Mouse (Mus musculus): ENCODE results near the gene Micu1. TPM values are rescaled to one million over a fixed set of nuclear protein-coding genes. Genes with fewer than 3 reads are reported as not detected.

Gene Micu1
- polyA plus RNA-seq, 1 experiment from 2014 or later: 72.3 TPM

GRCm38 (mm10) chr10:59819146-59819545 is 116.9 kb downstream of the Micu1 start:
- H3K27ac ChIP-seq: no peak overlapping the region
- 0 out of 2 replicates have a peak, but pooled peaks cover 4% of the 10 kb centered on the region for H3K4me1 ChIP-seq
- no peaks in the 10 kb centered on the region for H3K36me3 ChIP-seq (replicated peaks)
- H3K4me3 ChIP-seq (replicated peaks): no peak overlapping the region
- H3K9ac ChIP-seq: no peak overlapping the region
- 85% methylated on average over 9 of the region's 9 CpGs for WGBS
- no peaks in the 10 kb centered on the region for H3K9me3 ChIP-seq
- no peaks in the 10 kb centered on the region for H3K27me3 ChIP-seq
- H3K4me2 ChIP-seq: no peak overlapping the region
- no peak for ATAC-seq (ENCODE audit: low FRiP score)

GRCm38 (mm10) chr10:59820886-59821285 is 118.6 kb downstream of the Micu1 start:
- no peak overlapping the region for H3K9ac ChIP-seq
- ATAC-seq (ENCODE audit: low FRiP score): no peak
- 0 out of 2 replicates have a peak, but pooled peaks cover 4% of the 10 kb centered on the region for H3K4me1 ChIP-seq
- no peak overlapping the region for H3K4me2 ChIP-seq
- WGBS: 92% methylated on average over 5 of the region's 5 CpGs
- no peaks in the 10 kb centered on the region for H3K9me3 ChIP-seq
- no peak overlapping the region for H3K4me3 ChIP-seq (replicated peaks)
- H3K36me3 ChIP-seq (replicated peaks): no peaks in the 10 kb centered on the region
- H3K27me3 ChIP-seq: no peaks in the 10 kb centered on the region
- H3K27ac ChIP-seq: no peak overlapping the region

- Histone ChIP-seq H3K27ac (no peak overlapping the region), H3K27me3 (no peaks in the 10 kb centered on the region), H3K9me3 (no peaks in the 10 kb centered on the region), H3K36me3 (replicated peaks) (no peaks in the 10 kb centered on the region), H3K4me1 (0 out of 2 replicates have a peak, but pooled peaks cover 4% of the 10 kb centered on the region), H3K9ac (no peak overlapping the region), H3K4me3 (replicated peaks) (no peak overlapping the region), H3K4me2 (no peak overlapping the region)
- WGBS: 81% methylated on average over 7 of the region's 7 CpGs
- no peak for ATAC-seq (ENCODE audit: low FRiP score)
Measured at GRCm38 (mm10) chr10:59821334-59822066, 119.2 kb downstream of the Micu1 start.

- WGBS: 92% methylated on average over 10 of the region's 10 CpGs
Measured at GRCm38 (mm10) chr10:59822857-59823256, 120.6 kb downstream of the Micu1 start.

GRCm38 (mm10) chr10:59825137-59825812 is 123.0 kb downstream of the Micu1 start:
- no peak overlapping the region for H3K4me2 ChIP-seq
- peaks cover 31% of the 10 kb centered on the region for H3K36me3 ChIP-seq (replicated peaks)
- H3K9ac ChIP-seq: no peak overlapping the region
- H3K27ac ChIP-seq: no peak overlapping the region
- H3K4me3 ChIP-seq (replicated peaks): no peak overlapping the region
- 0 out of 2 replicates have a peak, but pooled peaks cover 4% of the 10 kb centered on the region for H3K4me1 ChIP-seq
- 90% methylated on average over 16 of the region's 16 CpGs for WGBS
- no peaks in the 10 kb centered on the region for H3K27me3 ChIP-seq
- H3K9me3 ChIP-seq: no peaks in the 10 kb centered on the region
- ATAC-seq (ENCODE audit: low FRiP score): no peak

More at GRCm38 (mm10) chr10:59822857-59823256, 120.6 kb downstream of the Micu1 start:
- no peak overlapping the region for H3K9ac ChIP-seq
- peaks cover 10% of the 10 kb centered on the region for H3K36me3 ChIP-seq (replicated peaks)
- ATAC-seq (ENCODE audit: low FRiP score): no peak
- no peak overlapping the region for H3K4me3 ChIP-seq (replicated peaks)
- no peaks in the 10 kb centered on the region for H3K27me3 ChIP-seq
- H3K4me1 ChIP-seq: 0 out of 2 replicates have a peak, but pooled peaks cover 4% of the 10 kb centered on the region
- H3K27ac ChIP-seq: no peak overlapping the region
- no peaks in the 10 kb centered on the region for H3K9me3 ChIP-seq
- H3K4me2 ChIP-seq: no peak overlapping the region

DNA sequence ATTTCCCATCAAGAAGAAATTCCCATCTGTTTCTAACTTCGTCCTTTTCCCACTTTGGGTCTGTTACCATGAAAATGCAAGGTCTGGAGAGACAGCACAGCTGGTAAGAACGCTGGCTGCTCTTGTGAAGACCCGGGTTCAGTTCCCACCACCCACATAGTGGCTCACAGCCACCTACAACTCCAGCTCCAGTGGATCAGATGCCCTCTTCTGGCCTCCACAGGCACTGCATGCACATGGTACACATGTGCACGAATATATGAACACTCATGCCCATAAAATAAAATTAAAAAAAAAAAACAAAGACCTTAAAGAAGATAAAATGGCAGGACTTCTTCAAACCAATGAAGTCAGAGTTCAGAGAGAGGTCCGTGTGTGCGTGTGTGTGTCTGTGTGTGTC is 127.6 kb downstream of the Micu1 start:
- Histone ChIP-seq H3K9me3 (no peaks in the 10 kb centered on the region), H3K4me2 (no peak overlapping the region), H3K4me3 (replicated peaks) (no peak overlapping the region), H3K4me1 (no peaks in the 10 kb centered on the region), H3K36me3 (replicated peaks) (peaks cover 38% of the 10 kb centered on the region), H3K27ac (no peak overlapping the region), H3K9ac (no peak overlapping the region), H3K27me3 (no peaks in the 10 kb centered on the region)
- WGBS: 95% methylated on average over 6 of the region's 6 CpGs
- no peak for ATAC-seq (ENCODE audit: low FRiP score)

DNA sequence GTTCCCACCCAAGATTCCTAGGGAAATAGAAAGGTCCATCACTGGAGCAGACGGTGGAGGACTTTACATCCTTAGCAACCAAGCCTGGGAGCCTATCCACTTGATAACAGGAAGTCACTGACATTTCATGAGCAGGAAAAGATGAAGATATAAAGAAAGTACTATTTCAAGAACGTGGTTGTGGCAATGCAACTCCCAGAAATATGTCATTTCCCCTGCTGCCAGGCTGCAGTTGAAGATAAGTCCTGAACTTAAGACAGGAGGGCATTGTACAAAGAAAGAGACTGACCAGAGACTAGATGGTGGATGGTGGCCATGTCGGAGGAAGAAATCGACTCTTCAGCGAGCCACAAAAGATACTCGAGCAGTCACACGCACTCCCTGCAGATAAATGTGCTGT is 129.7 kb downstream of the Micu1 start:
- peaks cover 37% of the 10 kb centered on the region for H3K36me3 ChIP-seq (replicated peaks)
- H3K9me3 ChIP-seq: no peaks in the 10 kb centered on the region
- ATAC-seq (ENCODE audit: low FRiP score): no peak
- no peak overlapping the region for H3K27ac ChIP-seq
- no peaks in the 10 kb centered on the region for H3K4me1 ChIP-seq
- H3K9ac ChIP-seq: no peak overlapping the region
- WGBS: 95% methylated on average over 7 of the region's 7 CpGs
- no peak overlapping the region for H3K4me3 ChIP-seq (replicated peaks)
- H3K27me3 ChIP-seq: no peaks in the 10 kb centered on the region
- no peak overlapping the region for H3K4me2 ChIP-seq

DNA sequence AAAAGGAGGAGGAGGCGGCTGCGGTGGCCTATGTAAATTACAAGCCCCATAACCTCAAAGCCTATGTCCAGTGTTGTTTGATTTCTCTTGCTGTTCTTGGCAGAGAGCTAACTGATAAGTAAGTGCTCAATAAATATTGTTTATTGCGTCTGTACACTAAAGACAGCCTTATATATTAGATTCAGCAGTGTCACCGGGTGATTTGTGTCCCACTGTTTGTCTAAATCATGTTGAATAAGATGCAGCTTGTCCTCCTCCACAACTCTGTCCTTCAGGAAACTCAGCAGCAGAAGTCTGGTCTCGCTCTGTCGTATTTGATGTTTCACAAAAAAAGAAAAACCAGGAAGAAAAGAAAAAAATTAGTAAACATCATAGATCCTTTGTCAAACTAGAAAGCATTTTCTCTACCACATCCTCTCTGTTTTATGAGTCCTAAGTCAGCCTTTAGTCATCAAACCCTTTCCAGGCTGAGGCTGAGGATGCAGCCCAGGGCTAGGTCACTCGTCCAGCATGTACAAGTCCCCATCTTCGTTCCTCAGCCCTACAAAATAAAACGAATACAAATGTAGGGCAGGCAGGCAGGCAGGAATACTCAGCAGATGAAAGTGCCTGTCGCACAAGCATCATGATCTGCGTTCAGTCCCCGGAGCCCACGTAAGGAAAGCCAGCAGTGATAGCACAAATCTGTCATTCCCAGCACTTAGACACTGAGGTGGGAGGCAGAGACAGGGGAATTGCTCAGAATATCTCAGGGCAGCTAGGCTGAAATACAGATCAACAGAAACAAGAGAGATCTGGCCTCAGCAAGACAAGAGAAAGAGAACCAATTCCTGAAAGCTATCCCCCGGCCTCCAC is 133.3 kb downstream of the Micu1 start:
- Histone ChIP-seq H3K4me2 (no peak overlapping the region), H3K9ac (no peak overlapping the region), H3K27ac (no peak overlapping the region), H3K4me3 (replicated peaks) (no peak overlapping the region), H3K4me1 (no peaks in the 10 kb centered on the region), H3K36me3 (replicated peaks) (0 out of 2 replicates have a peak, but pooled peaks cover 7% of the 10 kb centered on the region), H3K27me3 (no peaks in the 10 kb centered on the region), H3K9me3 (no peaks in the 10 kb centered on the region)
- WGBS: 93% methylated on average over 14 of the region's 14 CpGs
- ATAC-seq (ENCODE audit: low FRiP score): no peak

- WGBS: over 99% methylated on average over 5 of the region's 5 CpGs
- Histone ChIP-seq H3K9me3 (no peaks in the 10 kb centered on the region), H3K27me3 (no peaks in the 10 kb centered on the region), H3K4me2 (no peak overlapping the region), H3K36me3 (replicated peaks) (0 out of 2 replicates have a peak, but pooled peaks cover 3% of the 10 kb centered on the region), H3K4me1 (no peaks in the 10 kb centered on the region), H3K4me3 (replicated peaks) (no peak overlapping the region), H3K9ac (no peak overlapping the region), H3K27ac (no peak overlapping the region)
- ATAC-seq (ENCODE audit: low FRiP score): no peak
Measured at GRCm38 (mm10) chr10:59837490-59837889, 135.2 kb downstream of the Micu1 start.

DNA sequence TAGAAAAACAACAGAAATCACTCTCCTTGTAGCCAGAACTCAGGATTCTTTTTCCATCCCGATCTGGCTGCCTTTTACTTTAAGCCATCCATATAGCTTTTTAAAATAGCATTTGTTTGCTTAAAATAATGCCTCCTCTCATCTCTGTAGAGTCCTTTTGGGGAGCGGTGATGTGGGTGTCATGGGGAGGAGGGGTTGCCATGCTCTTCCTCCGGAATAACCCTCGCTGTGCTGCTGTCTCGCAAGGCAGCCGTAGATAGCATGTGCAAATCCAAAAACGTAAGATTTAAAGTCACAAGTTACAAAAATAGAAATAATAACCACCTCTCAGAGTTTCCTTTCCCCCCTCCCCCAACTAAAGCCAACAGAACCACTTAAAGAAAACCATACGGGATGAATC is 139.2 kb downstream of the Micu1 start:
- no peak overlapping the region for H3K9ac ChIP-seq

DNA sequence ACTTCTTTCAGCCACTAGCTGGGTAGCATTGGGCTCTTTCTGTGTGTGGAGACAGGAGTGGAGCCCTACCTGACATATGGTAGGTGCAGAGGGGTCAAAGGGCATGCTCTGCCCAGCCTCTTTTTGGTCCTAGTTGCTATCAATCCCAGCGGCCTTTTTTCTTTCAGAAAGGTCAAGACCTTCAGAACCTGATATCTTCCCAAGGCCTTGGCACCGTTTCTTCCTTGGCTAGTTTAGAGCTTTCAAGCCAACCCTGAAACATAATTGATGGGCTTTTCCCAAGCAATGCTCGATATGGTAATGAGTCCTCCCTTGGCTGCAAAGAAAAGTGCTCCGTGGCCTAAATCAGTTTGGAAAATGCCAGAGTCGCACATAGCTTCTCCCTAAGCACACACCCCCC is 140.8 kb downstream of the Micu1 start:
- WGBS: 48% methylated on average over 5 of the region's 5 CpGs
- Histone ChIP-seq H3K27ac (no peak overlapping the region), H3K9ac (no peak overlapping the region), H3K4me3 (replicated peaks) (no peak overlapping the region), H3K36me3 (replicated peaks) (no peaks in the 10 kb centered on the region), H3K9me3 (no peaks in the 10 kb centered on the region), H3K27me3 (no peaks in the 10 kb centered on the region), H3K4me2 (no peak overlapping the region), H3K4me1 (no peaks in the 10 kb centered on the region)
- no peak for ATAC-seq (ENCODE audit: low FRiP score)

More for the DNA sequence above, 139.2 kb downstream of the Micu1 start:
- no peaks in the 10 kb centered on the region for H3K27me3 ChIP-seq
- no peaks in the 10 kb centered on the region for H3K4me1 ChIP-seq
- WGBS: 94% methylated on average over 8 of the region's 8 CpGs
- H3K4me3 ChIP-seq (replicated peaks): no peak overlapping the region
- no peak for ATAC-seq (ENCODE audit: low FRiP score)
- no peak overlapping the region for H3K4me2 ChIP-seq
- no peaks in the 10 kb centered on the region for H3K36me3 ChIP-seq (replicated peaks)
- H3K9me3 ChIP-seq: no peaks in the 10 kb centered on the region
- H3K27ac ChIP-seq: no peak overlapping the region

DNA sequence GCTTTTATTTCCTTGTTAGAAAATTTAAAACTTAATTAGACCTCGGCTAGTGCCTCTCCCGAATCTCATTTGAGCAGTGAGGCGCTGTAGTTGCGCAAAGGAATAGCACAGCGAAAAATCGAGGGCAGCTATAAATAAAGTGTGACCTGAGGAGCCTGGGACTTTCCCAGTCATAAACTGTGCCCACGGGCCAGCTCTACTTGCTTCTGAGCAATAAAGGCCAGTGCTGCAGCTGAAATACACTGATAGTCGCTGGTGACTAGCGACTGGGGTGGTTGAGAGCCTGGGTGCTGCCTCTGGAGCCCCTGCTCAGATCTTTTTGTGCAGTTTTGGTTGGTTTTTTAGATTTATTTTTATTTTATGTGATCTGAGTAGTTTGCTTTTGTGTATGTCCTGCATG is 142.4 kb downstream of the Micu1 start:
- H3K9ac ChIP-seq: no peak overlapping the region
- peaks cover 6% of the 10 kb centered on the region for H3K4me1 ChIP-seq
- no peak overlapping the region for H3K4me2 ChIP-seq
- H3K36me3 ChIP-seq (replicated peaks): no peaks in the 10 kb centered on the region
- WGBS: 87% methylated on average over 9 of the region's 9 CpGs
- no peaks in the 10 kb centered on the region for H3K27me3 ChIP-seq
- no peaks in the 10 kb centered on the region for H3K9me3 ChIP-seq
- no peak overlapping the region for H3K27ac ChIP-seq
- no peak for ATAC-seq (ENCODE audit: low FRiP score)
- H3K4me3 ChIP-seq (replicated peaks): no peak overlapping the region
